Mouse (Mus musculus) left cerebral cortex, adult 8-10 months (tissue): ENCODE data around the gene Acoxl. TPM values are rescaled to one million over a fixed set of nuclear protein-coding genes. Genes with fewer than 3 reads are reported as not detected.

Experiments used
- DNase-seq, 2 experiments: peaks; one replicate each; pipeline ENCODE4 v3.0.0; 2022; ENCODE audit warnings: low spot score in 2 of 2
- total RNA-seq, 4 experiments: library from RNA; stranded (reverse); gene quantifications; 2 replicates each; pipeline ENCODE4 v1.2.4; 2022

Acoxl gene
- total RNA-seq = not detected

- DNase-seq = no peak
These were observed at the start of gene Acoxl for GRCm38 (mm10) chr2:127838576-127838975. Acoxl (plus strand) TSS chr2:127838876.

- no peak for DNase-seq
These were observed 49.5 kb upstream of the Acoxl start for GRCm38 (mm10) chr2:127789138-127789537.

- no peak for DNase-seq
These were observed 48.9 kb upstream of the Acoxl start for GRCm38 (mm10) chr2:127789651-127790270.

GRCm38 (mm10) chr2:127791919-127792603 lies 46.6 kb upstream of the Acoxl start, which contains the start of gene Mtln:
Mtln (minus strand) TSS chr2:127792488.
- peak; percentile 82 to 84 for DNase-seq

GRCm38 (mm10) chr2:127831401-127832102 lies 7.1 kb upstream of the Acoxl start, which contains the start of gene Bub1:
Bub1 (minus strand) TSS chr2:127831865.
- peak; percentile 76 to 93 for DNase-seq

- no peak for DNase-seq
These were observed 6.4 kb upstream of the Acoxl start for GRCm38 (mm10) chr2:127832103-127832832.

GRCm38 (mm10) chr2:127832833-127833190 lies 5.9 kb upstream of the Acoxl start:
- no peak for DNase-seq

- DNase-seq = no peak
These were observed 749 bp downstream of the Acoxl start for GRCm38 (mm10) chr2:127839425-127839824.

- no peak for DNase-seq
These were observed 2.7 kb downstream of the Acoxl start for GRCm38 (mm10) chr2:127841402-127841801.

- no peak for DNase-seq
These were observed 3.7 kb downstream of the Acoxl start for GRCm38 (mm10) chr2:127842421-127842820.

- no peak for DNase-seq
These were observed 6.8 kb downstream of the Acoxl start for GRCm38 (mm10) chr2:127845346-127845982.

GRCm38 (mm10) chr2:127846008-127846407 lies 7.3 kb downstream of the Acoxl start:
- no peak for DNase-seq

- DNase-seq = no peak
These were observed 7.9 kb downstream of the Acoxl start for GRCm38 (mm10) chr2:127846571-127846970.

- DNase-seq = no peak
These were observed 11.7 kb downstream of the Acoxl start for GRCm38 (mm10) chr2:127850371-127850770.

GRCm38 (mm10) chr2:127854332-127854991 lies 15.8 kb downstream of the Acoxl start:
- peak in 1 of 2 experiments; percentile 11 for DNase-seq

- no peak for DNase-seq
These were observed 25.7 kb downstream of the Acoxl start for GRCm38 (mm10) chr2:127864381-127864780.

GRCm38 (mm10) chr2:127881063-127881462 lies 42.4 kb downstream of the Acoxl start:
- no peak for DNase-seq

GRCm38 (mm10) chr2:127889432-127889831 lies 50.8 kb downstream of the Acoxl start:
- peak; percentile 39 to 91 for DNase-seq

- no peak for DNase-seq
These were observed 51.3 kb downstream of the Acoxl start for GRCm38 (mm10) chr2:127889979-127890378.

- DNase-seq = no peak
These were observed 51.9 kb downstream of the Acoxl start for GRCm38 (mm10) chr2:127890526-127890925.

- DNase-seq = no peak
These were observed 52.4 kb downstream of the Acoxl start for GRCm38 (mm10) chr2:127891056-127891455.
